Mouse (Mus musculus): ENCODE data around the gene Nup133.

The Nup133 gene

DNA sequence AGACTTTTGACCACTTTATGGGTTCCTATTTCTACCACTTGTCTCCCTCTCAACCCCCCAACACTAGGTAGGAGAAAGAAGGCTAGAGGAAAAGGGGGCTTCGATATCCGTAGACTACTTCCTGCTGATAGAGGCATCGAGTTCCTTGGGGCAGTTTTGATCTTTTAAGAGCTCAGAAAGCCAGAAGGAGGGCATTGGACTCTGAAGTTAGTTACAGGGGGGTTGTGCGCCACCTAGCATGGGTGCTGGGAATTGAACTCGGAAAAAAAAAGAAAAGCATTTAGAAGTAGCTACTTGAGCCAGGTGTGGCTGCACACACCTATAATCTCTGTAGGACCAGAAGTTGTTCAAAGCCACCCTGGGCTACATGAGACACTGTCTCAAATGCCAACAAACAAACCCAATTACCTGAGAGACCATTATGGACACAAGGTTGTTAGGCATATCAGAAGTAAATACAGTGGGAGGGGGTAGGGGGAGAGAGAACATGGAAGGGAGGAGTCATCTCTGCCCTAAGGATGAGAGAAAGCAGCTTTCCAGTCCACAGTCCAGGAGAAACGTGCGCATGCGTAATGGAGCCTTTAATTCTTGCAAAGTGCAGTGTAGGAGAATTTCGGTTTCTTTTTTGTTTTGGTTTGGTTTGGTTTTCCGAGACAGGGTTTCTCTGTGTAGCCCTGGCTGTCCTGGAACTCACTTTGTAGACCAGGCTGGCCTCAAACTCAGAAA, 1.2 kb upstream of the Nup133 start:
- DNase-seq = peak; percentile 75

DNA sequence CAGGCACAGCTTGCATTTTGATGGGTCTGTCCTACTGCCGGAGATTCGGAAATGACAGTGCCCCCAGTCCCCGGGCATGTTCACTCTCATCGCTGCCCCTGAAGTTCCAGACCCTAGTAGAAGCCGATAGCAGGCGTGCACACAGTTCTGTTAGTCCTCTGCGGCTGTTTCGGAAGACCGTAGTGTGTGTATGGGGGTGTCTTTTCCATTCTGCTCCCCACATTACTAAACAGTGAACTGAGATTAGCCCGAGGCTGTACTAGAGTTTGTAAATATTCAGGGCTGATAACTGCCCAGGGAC, 571 bp upstream of the Nup133 start:
- DNase-seq = no peak

DNA sequence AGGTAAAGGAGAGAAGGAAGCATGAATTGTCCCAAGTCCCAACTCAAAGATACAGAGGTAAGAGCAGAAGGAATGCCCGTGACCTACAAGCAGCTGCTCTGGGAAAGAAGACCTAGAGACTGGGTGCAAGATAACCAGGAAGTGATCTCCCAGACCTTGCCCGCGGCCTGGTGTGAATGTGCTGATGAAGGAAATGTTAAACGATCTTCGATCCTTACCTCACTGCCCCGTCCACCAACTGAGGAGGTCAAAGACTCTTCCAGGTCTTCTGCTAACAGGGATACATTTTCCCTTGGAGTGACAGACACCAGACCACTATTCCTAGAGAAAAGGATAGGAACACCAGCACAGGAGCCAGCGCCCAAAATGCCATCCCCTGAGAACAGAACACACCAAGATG, 20.0 kb downstream of the Nup133 start:
- DNase-seq = no peak

DNA sequence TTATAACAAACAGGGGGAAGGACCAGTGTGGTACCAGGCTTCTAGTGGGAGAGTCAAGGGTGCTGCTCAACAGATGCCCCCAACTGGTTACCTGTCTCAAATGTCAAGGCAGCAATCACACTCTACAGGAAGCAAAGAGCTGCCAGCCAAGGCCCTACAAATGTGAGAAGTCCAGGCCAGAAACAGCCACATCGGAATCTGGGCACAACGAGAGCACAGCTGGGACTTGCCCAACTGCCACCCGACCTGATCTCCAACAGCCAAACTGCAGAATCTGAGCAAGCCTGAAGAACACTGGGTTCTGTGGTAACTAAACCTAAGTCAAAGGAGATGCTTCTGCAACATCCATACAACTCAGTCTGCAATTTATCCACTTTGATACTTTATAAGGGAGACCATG, 23.4 kb downstream of the Nup133 start:
- no peak for DNase-seq

- peak; percentile 92 for DNase-seq
Measured at GRCm38 (mm10) chr8:123924719-123925118, 24.3 kb downstream of the Nup133 start.

DNA sequence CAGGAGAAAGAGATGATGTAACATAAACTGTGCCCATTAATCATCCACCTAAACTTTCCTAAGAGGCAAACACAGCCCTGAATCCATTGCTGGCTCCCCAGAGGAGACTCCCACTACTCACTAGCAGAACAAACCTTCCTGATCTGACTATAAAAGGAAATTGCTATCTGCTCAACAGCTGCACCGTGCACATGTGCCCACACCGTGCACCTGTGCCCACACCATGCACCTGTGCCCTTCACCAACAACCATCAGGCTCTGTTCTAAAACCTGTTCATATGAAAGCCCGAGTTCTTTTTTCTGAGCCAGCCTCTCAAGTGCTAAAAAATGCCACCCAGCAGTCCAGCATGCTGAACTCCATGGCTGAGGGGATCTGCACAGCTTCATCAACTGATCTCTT, 34.4 kb downstream of the Nup133 start:
- DNase-seq = no peak

GRCm38 (mm10) chr8:123912265-123912664, 36.8 kb downstream of the Nup133 start:
- no peak for DNase-seq

- no peak for DNase-seq
Measured at GRCm38 (mm10) chr8:123907604-123908003, 41.5 kb downstream of the Nup133 start.

- no peak for DNase-seq
Measured at GRCm38 (mm10) chr8:123902653-123903052, 46.4 kb downstream of the Nup133 start.

DNA sequence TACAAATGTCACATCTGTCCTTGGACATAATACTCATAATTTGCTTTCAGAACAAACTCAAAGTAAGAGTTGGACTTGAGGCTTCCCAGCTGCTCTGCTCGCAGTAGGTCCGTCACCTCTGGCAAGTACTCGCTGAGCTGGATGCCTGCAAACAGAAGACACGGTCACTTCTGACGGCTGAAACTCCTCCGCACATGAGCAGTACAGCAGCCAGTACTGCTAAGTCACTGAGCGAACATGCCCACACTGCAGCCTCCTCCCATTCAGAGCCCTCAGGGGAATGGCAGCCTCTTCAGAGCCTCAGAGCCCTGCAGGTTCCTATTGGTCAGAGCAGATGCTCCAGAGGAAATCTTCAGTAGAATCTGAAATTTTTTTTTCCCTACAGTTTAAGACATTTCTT, 49.7 kb downstream of the Nup133 start:
- no peak for DNase-seq

GRCm38 (mm10) chr8:123898576-123898975, 50.5 kb downstream of the Nup133 start:
- no peak for DNase-seq

DNA sequence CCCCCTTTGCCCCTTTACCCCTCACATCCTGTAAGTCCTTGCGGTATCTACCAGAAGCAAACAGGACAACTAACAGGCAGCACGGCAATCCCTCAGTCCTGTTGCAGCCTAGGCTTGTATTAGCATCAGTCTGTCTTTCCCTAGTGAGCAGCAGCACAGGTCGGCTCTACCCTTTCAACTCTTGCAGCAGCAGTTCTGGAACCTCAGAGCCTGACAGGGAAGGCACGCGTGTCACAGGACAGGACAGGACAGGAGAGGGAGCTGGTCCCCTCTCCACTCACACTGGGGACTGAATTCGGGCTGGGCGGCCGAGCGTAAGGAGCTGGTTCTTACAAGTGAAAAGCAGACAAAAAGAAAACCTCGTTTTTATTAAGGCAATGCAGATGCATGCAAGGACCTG, 52.3 kb downstream of the Nup133 start:
- no peak for DNase-seq

DNA sequence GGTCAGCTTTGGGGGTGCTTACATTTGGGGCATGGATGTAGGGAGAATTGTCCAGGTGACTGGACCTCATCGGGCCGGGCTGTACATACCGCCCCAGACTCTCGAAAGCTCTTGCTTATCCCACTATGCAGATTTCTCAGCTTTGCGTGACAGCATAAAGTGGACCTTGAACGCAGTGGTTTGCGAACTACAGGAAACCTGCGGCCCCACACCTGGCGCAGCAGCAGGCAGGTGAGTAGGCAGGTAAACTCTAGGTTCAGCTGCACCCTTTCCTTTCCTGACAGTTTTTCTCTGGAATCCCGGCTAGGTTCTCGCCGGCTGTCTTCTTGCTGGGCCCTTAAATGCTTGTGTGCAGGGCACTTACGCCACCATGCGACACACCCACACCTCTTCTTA, 52.7 kb downstream of the Nup133 start:
- DNase-seq = no peak

GRCm38 (mm10) chr8:123895680-123896365, 53.2 kb downstream of the Nup133 start:
- no peak for DNase-seq

DNA sequence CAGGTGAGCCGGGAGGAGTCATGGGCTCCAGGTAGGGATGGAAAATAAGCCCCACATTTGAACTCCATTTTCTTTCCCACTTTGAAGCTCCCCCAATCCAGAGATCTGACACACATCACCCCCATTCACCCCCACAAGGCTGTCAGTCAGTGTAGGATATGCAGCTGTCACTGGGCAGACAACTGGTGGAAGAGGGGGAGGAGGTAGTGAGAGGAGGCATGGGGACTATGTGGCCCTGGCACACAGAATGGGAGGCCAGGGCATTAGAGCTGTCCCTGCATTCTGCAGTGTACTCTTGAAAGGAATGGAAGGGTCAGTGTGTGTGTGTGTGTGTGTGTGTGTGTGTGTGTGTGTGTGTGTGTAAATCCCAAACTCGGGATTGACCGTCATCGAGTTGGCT, 53.8 kb downstream of the Nup133 start:
- DNase-seq = no peak

- no peak for DNase-seq
Measured at GRCm38 (mm10) chr8:123894502-123895097, 54.5 kb downstream of the Nup133 start, which contains the start of gene Acta1. Gene Acta1 (minus strand): TSS chr8:123894751.

DNA sequence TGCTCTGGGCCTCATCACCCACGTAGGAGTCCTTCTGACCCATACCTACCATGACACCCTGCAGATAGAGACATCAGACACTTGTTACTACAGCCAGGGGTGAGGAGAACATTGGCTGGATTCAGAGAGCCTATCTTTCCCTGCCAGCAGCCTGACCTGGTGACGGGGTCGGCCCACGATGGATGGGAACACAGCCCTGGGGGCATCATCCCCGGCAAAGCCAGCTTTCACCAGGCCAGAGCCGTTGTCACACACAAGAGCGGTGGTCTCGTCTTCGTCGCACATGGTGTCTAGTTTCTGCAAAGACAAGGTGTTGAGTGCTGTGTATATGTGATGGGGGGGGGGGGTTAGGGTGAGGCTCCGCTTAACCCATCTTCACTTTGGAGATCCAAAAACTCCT, 55.7 kb downstream of the Nup133 start:
- DNase-seq = no peak

GRCm38 (mm10) chr8:123892586-123893155, 56.4 kb downstream of the Nup133 start:
- peak; percentile 57 for DNase-seq

DNA sequence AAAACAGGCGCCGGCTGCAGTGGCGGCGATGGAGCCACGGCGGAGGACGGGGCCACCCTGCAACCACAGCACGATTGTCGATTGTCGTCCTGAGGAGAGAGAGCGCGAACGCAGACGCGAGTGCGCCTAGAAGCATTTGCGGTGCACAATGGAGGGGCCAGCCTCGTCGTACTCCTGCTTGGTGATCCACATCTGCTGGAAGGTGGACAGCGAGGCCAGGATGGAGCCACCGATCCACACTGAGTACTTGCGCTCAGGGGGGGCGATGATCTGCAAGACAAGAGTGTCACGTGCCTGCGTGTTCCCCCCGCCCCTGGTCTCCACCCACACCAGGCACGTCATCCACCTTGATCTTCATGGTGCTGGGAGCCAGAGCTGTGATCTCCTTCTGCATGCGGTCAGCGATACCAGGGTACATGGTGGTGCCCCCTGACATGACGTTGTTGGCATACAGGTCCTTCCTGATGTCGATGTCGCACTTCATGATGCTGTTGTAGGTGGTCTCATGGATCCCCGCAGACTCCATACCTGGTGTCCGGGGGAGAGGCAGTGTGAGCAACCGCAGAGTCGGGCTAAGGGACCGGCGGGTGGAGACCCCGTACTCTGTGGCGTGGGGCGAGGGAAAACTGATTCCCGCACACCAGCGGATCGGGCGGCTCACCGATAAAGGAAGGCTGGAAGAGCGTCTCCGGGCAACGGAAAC, 57.0 kb downstream of the Nup133 start:
- DNase-seq = peak; percentile 93

DNA sequence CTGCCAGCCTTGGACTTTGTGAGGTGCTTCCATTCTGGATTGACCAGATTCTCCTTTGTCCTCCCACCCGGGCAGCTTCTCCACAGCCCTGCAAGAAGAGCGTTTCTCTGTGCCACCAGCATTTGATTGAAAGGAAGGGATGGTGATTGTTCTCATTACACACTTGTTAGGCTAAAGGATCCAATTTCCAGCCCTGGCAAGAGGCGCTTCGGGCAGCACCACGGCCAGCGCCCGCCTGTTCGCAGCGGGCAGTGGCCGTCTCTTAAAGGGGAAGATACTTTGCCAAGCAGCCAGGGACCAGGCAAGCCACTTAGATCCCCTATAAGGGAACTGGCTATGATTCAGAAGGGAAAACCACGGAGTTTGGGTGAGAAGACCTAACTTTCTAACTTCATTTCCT, 57.8 kb downstream of the Nup133 start:
- peak; percentile 87 for DNase-seq

DNA sequence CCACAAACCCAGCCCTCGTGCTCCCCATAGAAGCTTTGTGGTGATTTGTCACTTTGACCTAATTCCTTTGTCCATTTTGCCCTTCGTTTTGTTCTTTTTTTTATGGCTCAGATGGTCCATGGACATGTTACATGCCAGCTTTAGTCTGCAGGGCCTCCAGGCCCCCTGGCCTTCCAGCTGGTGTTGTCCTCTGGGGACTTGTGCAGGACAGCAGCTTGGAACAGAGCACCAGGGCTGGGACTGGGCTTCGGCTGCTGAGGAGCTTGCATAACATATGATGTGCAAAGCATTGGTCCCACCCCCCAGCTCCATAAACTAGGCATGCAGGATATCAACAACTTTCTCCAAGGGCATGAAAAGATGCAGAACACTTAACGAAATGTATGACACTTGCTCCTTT, 59.3 kb downstream of the Nup133 start:
- DNase-seq = no peak

GRCm38 (mm10) chr8:123887956-123888355, 61.1 kb downstream of the Nup133 start:
- DNase-seq = no peak

GRCm38 (mm10) chr8:123887163-123887562, 61.9 kb downstream of the Nup133 start:
- DNase-seq = no peak
